17 mouse cellular contexts compared by ENCODE assay signal in genomic region chr6:37149196-37149595, GRCm38 (mm10).
DNase-seq lines count a peak whose midpoint lies in the region.
"Had no signal": no experiment of that assay in that cellular context is flagged by ENCODE, and none has a peak within 500 bp of the region (broad histone marks: within the 10 kb centered on the region; RNA-seq: fewer than 3 reads in every experiment).

No protein-coding gene starts in this region.

- peak; percentile 6 for DNase-seq in adrenal gland, postnatal 14 days
- DNase-seq in adrenal gland, postnatal 10 days = no peak
- DNase-seq in brain, adult 2 months (ENCODE audit: low read depth, low spot score) = peak; percentile 89
- peak; percentile 48 for DNase-seq in cerebellum, adult 8-10 months
- DNase-seq in cerebellum, postnatal 25 days = peak; percentile 73 to 86
- no peak for DNase-seq in urinary bladder, adult 2 months (ENCODE audit: low spot score)
- no peak for DNase-seq in kidney, postnatal 25 days
- DNase-seq in thymus, postnatal 14 days = no peak
- DNase-seq: adrenal gland, postnatal 36 days; forebrain, postnatal 0 days; heart, postnatal 14 days; kidney, adult 2 months; kidney, postnatal 4 days; liver, embryonic 13.5 days; lung, adult 18-20 months; lung, postnatal 4 days; thymus, adult 2 months had no signal

Comparison
In these comparisons a context has a peak if more than half of its experiments do, and no peak if none do; other contexts are left out.
1. DNase-seq: peak in adrenal gland, postnatal 14 days (single experiment), brain, adult 2 months (single experiment), cerebellum, adult 8-10 months (single experiment) and cerebellum, postnatal 25 days (2 of 2); none in adrenal gland, postnatal 10 days (single experiment), urinary bladder, adult 2 months (single experiment), kidney, postnatal 25 days (0 of 2) and thymus, postnatal 14 days (single experiment).